Mouse (Mus musculus) 416B (cell line): ENCODE results near the gene Carmil3.

ENCODE experiments used
- DNase-seq: peaks from one replicate; pipeline ENCODE4 v3.0.0; 2011; ENCODE audit warnings: low read depth

The Carmil3 gene

GRCm38 (mm10) chr14:55495509-55496240 is 5.2 kb downstream of the Carmil3 start:
- no peak for DNase-seq

- no peak for DNase-seq
Observed at GRCm38 (mm10) chr14:55496761-55497448, 6.5 kb downstream of the Carmil3 start.

- peak; percentile 85 for DNase-seq
Observed at GRCm38 (mm10) chr14:55497449-55497821, 7.0 kb downstream of the Carmil3 start.

GRCm38 (mm10) chr14:55505612-55506011 is 15.2 kb downstream of the Carmil3 start:
- DNase-seq, result no peak

GRCm38 (mm10) chr14:55507801-55508200 is 17.4 kb downstream of the Carmil3 start:
- DNase-seq, result no peak

- no peak for DNase-seq
Observed at GRCm38 (mm10) chr14:55509540-55509939, 19.1 kb downstream of the Carmil3 start.

GRCm38 (mm10) chr14:55510125-55510731 is 19.8 kb downstream of the Carmil3 start, which contains the start of gene Cpne6:
TSS of gene Cpne6 (plus strand) at chr14:55510445.
- DNase-seq, result no peak

- DNase-seq, result no peak
Observed at GRCm38 (mm10) chr14:55511037-55511436, 20.6 kb downstream of the Carmil3 start.

GRCm38 (mm10) chr14:55513927-55514326 is 23.5 kb downstream of the Carmil3 start:
- DNase-seq, result no peak

GRCm38 (mm10) chr14:55515846-55516245 is 25.4 kb downstream of the Carmil3 start:
- no peak for DNase-seq

- DNase-seq, result no peak
Observed at GRCm38 (mm10) chr14:55518897-55519296, 28.4 kb downstream of the Carmil3 start.

GRCm38 (mm10) chr14:55519604-55520003 is 29.2 kb downstream of the Carmil3 start:
- no peak for DNase-seq

- no peak for DNase-seq
Observed at GRCm38 (mm10) chr14:55520451-55521361, 30.3 kb downstream of the Carmil3 start.

GRCm38 (mm10) chr14:55524062-55524461 is 33.6 kb downstream of the Carmil3 start:
- no peak for DNase-seq

GRCm38 (mm10) chr14:55524785-55525184 is 34.3 kb downstream of the Carmil3 start, which contains the start of gene Nrl:
TSS of gene Nrl (minus strand) at chr14:55524981.
- no peak for DNase-seq

GRCm38 (mm10) chr14:55526674-55527073 is 36.2 kb downstream of the Carmil3 start:
- DNase-seq, result no peak

GRCm38 (mm10) chr14:55527940-55528339 is 37.5 kb downstream of the Carmil3 start:
- DNase-seq, result peak; percentile 87

- peak; percentile 44 for DNase-seq
Observed at GRCm38 (mm10) chr14:55536116-55536745, 45.8 kb downstream of the Carmil3 start.

GRCm38 (mm10) chr14:55540067-55540786 is 49.8 kb downstream of the Carmil3 start, which contains the start of gene Pck2:
TSS of gene Pck2 (plus strand) at chr14:55540266.
- peak; percentile 97 for DNase-seq

GRCm38 (mm10) chr14:55540787-55541321 is 50.4 kb downstream of the Carmil3 start:
- DNase-seq, result peak; percentile 91
